Mouse (Mus musculus) CD4-positive helper T cell, adult 2 months (primary cell): Measurements from ENCODE around the gene Fto.

Source experiments
- DNase-seq: peaks from one replicate; pipeline ENCODE4 v3.0.0-alpha.2; 2012; ENCODE audit warnings: low read depth, missing footprints, low spot score

Fto gene

DNA sequence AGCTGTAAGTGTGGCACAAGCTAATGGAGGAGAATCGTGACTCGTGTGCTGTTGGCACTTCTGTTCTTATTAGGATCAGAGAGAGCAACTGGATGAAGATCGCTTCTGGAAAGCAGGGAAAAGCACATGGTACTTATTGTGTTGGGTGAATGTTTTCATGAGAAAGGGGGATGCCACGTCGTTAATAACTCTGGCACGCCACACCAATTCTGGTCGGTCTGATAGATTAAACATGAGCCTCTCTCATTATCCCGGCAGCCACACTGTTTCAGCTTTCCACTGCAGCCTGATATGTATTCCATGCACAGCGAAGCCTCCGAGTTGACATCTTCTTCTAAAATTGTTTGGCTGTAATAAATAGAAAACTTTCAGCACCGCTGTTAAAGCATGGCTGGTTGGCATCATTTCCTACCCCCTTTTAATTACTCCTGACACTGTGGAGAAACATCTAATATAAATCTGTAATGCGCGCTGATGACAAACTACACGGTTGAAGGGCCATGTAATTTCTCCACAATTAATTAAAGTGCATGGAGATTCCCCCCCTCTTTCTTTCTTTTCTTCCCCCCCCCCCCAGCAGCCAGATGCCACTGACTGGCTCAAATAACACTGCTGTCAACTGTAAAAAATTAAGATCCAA is 298.5 kb downstream of the Fto start:
- DNase-seq = no peak

- no peak for DNase-seq
Measured at GRCm38 (mm10) chr8:91612387-91613130, 299.2 kb downstream of the Fto start.

- no peak for DNase-seq
Measured at GRCm38 (mm10) chr8:91613603-91614002, 300.3 kb downstream of the Fto start.

DNA sequence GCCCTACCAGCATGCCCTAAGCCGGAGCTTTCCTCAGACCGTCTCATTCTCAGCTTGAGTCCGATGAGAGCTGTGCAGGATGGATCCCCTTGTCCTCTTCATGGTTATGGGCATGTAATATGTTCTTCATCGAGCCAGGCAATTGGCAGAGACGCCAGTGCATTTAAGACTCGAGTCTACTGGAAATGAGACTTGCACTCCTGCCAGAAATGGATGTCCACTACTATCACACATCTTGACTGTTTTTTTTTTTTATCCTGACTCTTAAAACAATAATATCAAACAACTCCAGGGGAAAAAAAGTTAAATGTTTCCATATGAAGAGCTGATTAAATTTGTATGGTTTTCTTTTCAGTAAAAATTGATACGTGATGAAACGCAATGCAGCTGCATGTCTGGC is 301.9 kb downstream of the Fto start:
- DNase-seq = no peak

- DNase-seq = no peak
Measured at GRCm38 (mm10) chr8:91615781-91616683, 302.7 kb downstream of the Fto start.

DNA sequence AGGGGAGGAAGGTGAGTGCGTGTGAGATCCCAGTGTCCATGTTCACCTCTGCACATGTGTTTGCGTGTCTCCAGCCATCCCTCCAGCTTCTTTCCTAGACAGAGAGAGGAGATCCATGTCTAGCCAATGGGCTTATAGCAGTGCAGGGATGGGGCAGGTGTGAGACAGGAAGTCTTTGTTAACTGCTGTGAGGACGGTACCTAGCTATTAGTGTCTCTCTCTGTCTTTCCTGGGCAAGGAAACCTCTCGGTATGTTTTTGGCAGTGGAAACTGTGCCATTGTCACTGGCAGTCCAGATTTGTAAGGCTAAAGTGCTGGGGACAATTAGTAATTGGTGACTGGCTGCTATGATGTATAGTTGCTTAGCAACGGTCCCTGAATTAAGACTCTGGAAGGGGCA is 304.4 kb downstream of the Fto start:
- no peak for DNase-seq

GRCm38 (mm10) chr8:91622757-91623156 is 309.4 kb downstream of the Fto start:
- no peak for DNase-seq

DNA sequence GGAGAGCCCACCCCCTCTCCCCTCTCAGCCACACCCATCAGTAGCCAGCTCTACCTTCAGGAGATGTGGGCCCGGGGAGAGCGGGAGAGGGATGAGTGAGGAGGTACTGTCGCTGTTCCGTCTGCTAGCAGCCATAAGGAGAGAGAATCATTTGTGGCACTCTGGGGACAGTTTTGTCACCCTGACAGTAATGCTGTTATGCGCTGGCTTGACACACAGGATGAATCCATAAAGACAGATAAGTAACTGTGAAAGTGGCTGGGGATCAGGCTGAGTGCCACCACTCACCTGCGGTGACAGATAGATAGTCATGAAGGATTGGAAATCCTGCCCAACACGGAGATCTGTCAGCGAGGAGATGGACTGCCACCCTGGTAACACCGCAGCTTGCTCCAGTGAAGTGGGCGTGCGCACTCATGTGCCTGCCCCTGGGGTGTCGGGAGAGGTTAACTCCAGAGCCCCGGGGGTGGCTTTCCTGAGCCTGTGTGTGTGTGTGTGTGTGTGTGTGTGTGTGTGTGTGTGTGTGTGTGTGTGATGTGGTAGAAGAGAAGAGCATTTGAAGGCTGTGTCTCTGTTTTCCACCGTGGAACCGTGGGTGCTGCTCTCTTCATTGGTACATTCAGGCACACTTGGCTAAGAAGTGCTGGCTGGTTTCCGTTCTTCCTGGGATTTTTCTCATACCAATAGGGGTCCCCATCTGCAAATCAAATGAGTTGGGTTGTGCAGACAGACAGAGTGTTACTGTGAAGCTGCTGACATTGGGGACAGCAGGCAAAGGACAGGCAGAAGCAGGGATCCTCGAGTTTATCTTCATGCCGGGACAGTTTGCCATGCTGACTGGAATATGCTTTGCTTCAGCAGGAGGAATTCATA is 312.6 kb downstream of the Fto start:
- no peak for DNase-seq

GRCm38 (mm10) chr8:91629594-91629993 is 316.3 kb downstream of the Fto start:
- DNase-seq = no peak

GRCm38 (mm10) chr8:91630320-91631033 is 317.2 kb downstream of the Fto start:
- DNase-seq = no peak

- no peak for DNase-seq
Measured at GRCm38 (mm10) chr8:91632411-91632810, 319.1 kb downstream of the Fto start.

GRCm38 (mm10) chr8:91635406-91635805 is 322.1 kb downstream of the Fto start:
- no peak for DNase-seq

GRCm38 (mm10) chr8:91636887-91637286 is 323.6 kb downstream of the Fto start:
- no peak for DNase-seq

DNA sequence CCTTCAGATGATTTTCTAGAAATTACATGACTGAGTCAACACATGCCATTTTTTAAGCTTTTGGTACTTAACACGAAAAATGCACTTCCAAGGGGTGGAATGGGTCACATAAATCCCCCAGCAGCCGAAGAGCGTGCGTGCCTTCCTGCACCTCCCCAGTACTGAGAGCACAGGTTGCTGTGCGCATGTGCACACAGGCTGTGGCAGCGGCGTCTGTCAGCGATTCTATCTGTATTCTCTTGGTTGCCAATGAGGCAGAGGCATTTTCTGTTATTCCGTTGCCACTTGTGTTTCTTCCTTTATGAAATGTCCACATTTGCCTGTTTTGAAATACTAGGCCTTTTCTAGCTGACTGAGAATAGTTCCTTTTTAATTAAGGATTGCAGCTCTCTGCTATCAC is 324.4 kb downstream of the Fto start:
- no peak for DNase-seq

GRCm38 (mm10) chr8:91638256-91638655 is 324.9 kb downstream of the Fto start:
- no peak for DNase-seq

DNA sequence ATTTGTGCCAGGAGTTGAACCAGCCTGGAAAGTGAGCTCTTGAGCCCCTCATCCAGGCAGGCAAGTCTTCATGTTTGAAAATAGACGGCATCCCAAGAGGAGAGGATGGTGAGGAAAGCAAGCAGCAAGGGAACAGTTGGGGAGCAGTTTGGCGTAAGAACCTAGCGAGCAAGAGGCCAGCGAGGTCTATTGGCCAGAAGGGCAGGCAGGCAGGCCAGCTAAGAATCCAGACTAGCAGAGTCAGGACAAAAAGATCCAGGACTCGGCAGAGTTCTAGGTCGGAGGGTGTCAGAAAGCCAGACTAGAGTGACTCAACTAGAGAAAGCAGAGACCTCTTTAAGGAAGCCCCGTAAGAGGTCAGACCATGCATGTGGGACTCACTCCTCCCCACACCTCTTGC is 327.1 kb downstream of the Fto start:
- no peak for DNase-seq

GRCm38 (mm10) chr8:91645484-91645883 is 332.2 kb downstream of the Fto start:
- no peak for DNase-seq

- no peak for DNase-seq
Measured at GRCm38 (mm10) chr8:91647959-91648358, 334.6 kb downstream of the Fto start.

- DNase-seq = no peak
Measured at GRCm38 (mm10) chr8:91648776-91649175, 335.5 kb downstream of the Fto start.

DNA sequence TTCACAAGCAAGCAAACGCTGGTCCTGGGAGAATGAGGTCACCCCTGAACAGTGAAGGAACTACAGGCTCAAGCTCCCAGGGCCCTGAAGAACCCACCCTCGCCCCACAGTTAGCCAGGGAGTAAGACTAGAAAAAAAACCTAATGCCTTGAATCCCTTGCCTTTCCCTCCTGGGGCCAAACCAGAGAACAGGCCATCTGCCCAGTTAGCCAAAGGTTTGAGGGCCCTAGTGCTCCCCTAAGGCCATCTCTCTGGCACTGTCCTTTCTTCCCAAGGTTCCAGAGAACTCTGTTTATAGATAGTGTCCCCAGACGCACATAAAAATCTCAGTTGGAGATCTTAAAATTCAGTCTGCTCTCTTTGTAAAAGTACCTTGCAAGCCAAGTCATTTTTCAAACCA is 340.2 kb downstream of the Fto start:
- no peak for DNase-seq

DNA sequence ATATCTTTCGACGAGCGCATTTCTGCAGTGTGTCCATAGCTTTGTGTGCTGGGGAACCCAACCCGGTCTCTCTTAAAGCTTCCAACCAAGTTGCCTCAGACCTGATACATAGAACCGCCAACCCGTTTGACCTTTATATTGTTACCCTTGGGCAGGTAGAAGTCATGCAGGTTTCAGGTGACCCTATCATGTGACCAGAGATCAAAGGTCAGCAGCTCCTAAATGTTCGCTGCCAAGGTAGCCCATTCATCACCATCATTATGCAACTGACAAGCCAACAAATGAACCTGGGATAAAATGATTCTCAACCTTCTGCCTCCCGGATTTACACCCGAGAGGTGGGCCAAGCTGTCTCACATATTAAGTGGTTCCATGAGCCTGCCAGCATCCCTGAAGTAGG is 344.1 kb downstream of the Fto start:
- DNase-seq = no peak
